Mouse (Mus musculus): Measurements from ENCODE around the gene Gnl2. TPM values are rescaled to one million over a fixed set of nuclear protein-coding genes. Genes with fewer than 3 reads are reported as not detected.

Gnl2 gene
- 94.5 TPM for polyA plus RNA-seq (2017; shearing (Covaris generic))

GRCm38 (mm10) chr4:125015806-125016635 lies at the start of gene Gnl2:
TSS of gene Gnl2 (plus strand) at chr4:125016585.

GRCm38 (mm10) chr4:124985671-124986602 lies 30.4 kb upstream of the Gnl2 start, which contains the start of gene Rspo1:
TSS of gene Rspo1 (plus strand) at chr4:124986430.

GRCm38 (mm10) chr4:125065517-125066307 lies 49.3 kb downstream of the Gnl2 start, which contains the start of gene Dnali1:
TSS of gene Dnali1 (minus strand) at chr4:125065703.

GRCm38 (mm10) chr4:125066490-125067370 lies 50.3 kb downstream of the Gnl2 start, which contains the start of gene Snip1:
TSS of gene Snip1 (plus strand) at chr4:125066672.

GRCm38 (mm10) chr4:125084403-125085345 lies 68.3 kb downstream of the Gnl2 start, which contains the start of gene Meaf6:
TSS of gene Meaf6 (plus strand) at chr4:125085134.

Other genes starting within 250 kb of the Gnl2 start
- 20.6 TPM for gene Mtf1, start 214.5 kb upstream of the Gnl2 start, polyA plus RNA-seq (2017; shearing (Covaris generic))
- 2.5 TPM for gene Yrdc, start 165.9 kb upstream of the Gnl2 start, polyA plus RNA-seq (2017; shearing (Covaris generic))
- 6.1 TPM for gene 1110065P20Rik, start 165.4 kb upstream of the Gnl2 start, polyA plus RNA-seq (2017; shearing (Covaris generic))
- gene Maneal, start 154.4 kb upstream of the Gnl2 start, polyA plus RNA-seq (2017; shearing (Covaris generic)): 0.20 TPM
- not detected for gene Epha10, start 135.7 kb upstream of the Gnl2 start, polyA plus RNA-seq (2017; shearing (Covaris generic))
- gene 9930104L06Rik, start 79.5 kb upstream of the Gnl2 start, polyA plus RNA-seq (2017; shearing (Covaris generic)): 12.8 TPM
- 16.6 TPM for gene Cdca8, start 77.3 kb upstream of the Gnl2 start, polyA plus RNA-seq (2017; shearing (Covaris generic))
- not detected for gene Rspo1, start 30.2 kb upstream of the Gnl2 start, polyA plus RNA-seq (2017; shearing (Covaris generic))
- gene Dnali1, start 49.1 kb downstream of the Gnl2 start, polyA plus RNA-seq (2017; shearing (Covaris generic)): not detected
- gene Snip1, start 50.1 kb downstream of the Gnl2 start, polyA plus RNA-seq (2017; shearing (Covaris generic)): 13.9 TPM
- 66.8 TPM for gene Meaf6, start 68.5 kb downstream of the Gnl2 start, polyA plus RNA-seq (2017; shearing (Covaris generic))
- gene Zc3h12a, start 111.3 kb downstream of the Gnl2 start, polyA plus RNA-seq (2017; shearing (Covaris generic)): 28.8 TPM

All from activated CD4-positive, CD25-positive, alpha-beta regulatory T cell, adult 9 weeks (primary cell).